In genomic region chr16:90405599-90405998, GRCm38 (mm10) we compare ENCODE assay signal across 12 mouse cellular contexts. TPM values are rescaled to one million over a fixed set of nuclear protein-coding genes. Genes with fewer than 3 reads are reported as not detected.
DNase-seq lines count a peak whose midpoint lies in the region; ATAC-seq lines count a peak whose summit lies in the region.
"Had no signal": no experiment of that assay in that cellular context is flagged by ENCODE, and none has a peak within 500 bp of the region (broad histone marks: within the 10 kb centered on the region; RNA-seq: fewer than 3 reads in every experiment).

No protein-coding gene starts in this region.

- peak; percentile 93 for DNase-seq in heart, embryonic 10.5 days (ENCODE audit: low spot score)
- no peak for DNase-seq in heart, postnatal 10 days
- no peak for DNase-seq in kidney, adult 11 months
- DNase-seq in limb, embryonic 11.5 days (ENCODE audit: low spot score) = peak; percentile 52
- DNase-seq in retina, embryonic 14.5 days (ENCODE audit: low spot score) = no peak
- DNase-seq: cerebellum, postnatal 10 days had no signal

- WGBS in heart, embryonic 10.5 days = 15% methylated on average over 6 of the region's 6 CpGs
- 26% methylated on average over 5 of the region's 6 CpGs for WGBS in kidney, embryonic 16.5 days
- 23% methylated on average over 6 of the region's 6 CpGs for WGBS in embryonic facial prominence, embryonic 12.5 days
- WGBS in limb, embryonic 11.5 days = 21% methylated on average over 6 of the region's 6 CpGs

- intact Hi-C loops in heart, postnatal 10 days (cut with DNase I) = no loop called here

- peak; percentile 20; the same call in 1 of the 2 replicates for ATAC-seq in kidney, embryonic 16.5 days (ENCODE audit: low FRiP score, low TSS enrichment)
- ATAC-seq in embryonic facial prominence, embryonic 12.5 days (ENCODE audit: insufficient number of reproducible peaks, insufficient read depth, low FRiP score, low TSS enrichment) = no peak
- no peak for ATAC-seq in limb, embryonic 11.5 days (ENCODE audit: insufficient number of reproducible peaks, low FRiP score, low TSS enrichment, low read depth)
- no peak for ATAC-seq in inflammation-experienced regulatory T-cells, adult 6 months

- peaks cover 76% of the 10 kb centered on the region for H3K4me1 ChIP-seq in heart, embryonic 10.5 days
- peaks cover 73% of the 10 kb centered on the region for H3K4me1 ChIP-seq in kidney, embryonic 16.5 days (ENCODE audit: insufficient read depth, low read length)
- peaks cover 63% of the 10 kb centered on the region for H3K4me1 ChIP-seq in embryonic facial prominence, embryonic 12.5 days
- H3K4me1 ChIP-seq in limb, embryonic 11.5 days (ENCODE audit: control insufficient read depth, insufficient read depth, low read length) = peaks cover 42% of the 10 kb centered on the region

- no peak overlapping the region for H3K9ac ChIP-seq in kidney, embryonic 16.5 days (replicated peaks; ENCODE audit: low read length)
- no peak overlapping the region for H3K9ac ChIP-seq in embryonic facial prominence, embryonic 12.5 days
- no peak overlapping the region for H3K9ac ChIP-seq in limb, embryonic 11.5 days (ENCODE audit: low read length)
- H3K9ac ChIP-seq: neural tube, embryonic 12.5 days had no signal

- H3K27me3 ChIP-seq in heart, embryonic 10.5 days (ENCODE audit: insufficient read depth, poor library complexity, severe bottlenecking) = no peaks in the 10 kb centered on the region
- no peaks in the 10 kb centered on the region for H3K27me3 ChIP-seq in kidney, embryonic 16.5 days (ENCODE audit: insufficient read depth, low read length)
- H3K27me3 ChIP-seq in embryonic facial prominence, embryonic 12.5 days = no peaks in the 10 kb centered on the region
- H3K27me3 ChIP-seq in limb, embryonic 11.5 days (ENCODE audit: control insufficient read depth, insufficient read depth, low read length) = no peaks in the 10 kb centered on the region
- H3K27me3 ChIP-seq: neural tube, embryonic 12.5 days had no signal

- H3K4me2 ChIP-seq in kidney, embryonic 16.5 days (replicated peaks; ENCODE audit: low read depth, low read length) = no peak overlapping the region
- H3K4me2 ChIP-seq in embryonic facial prominence, embryonic 12.5 days (replicated peaks) = no peak overlapping the region
- no peak overlapping the region for H3K4me2 ChIP-seq in limb, embryonic 11.5 days (ENCODE audit: low read depth, severe bottlenecking)
- H3K4me2 ChIP-seq: midbrain, embryonic 11.5 days; neural tube, embryonic 12.5 days had no signal

- H3K27ac ChIP-seq in heart, embryonic 10.5 days = peak overlapping the region; percentile 89
- H3K27ac ChIP-seq in kidney, embryonic 16.5 days (ENCODE audit: low read length) = peak overlapping the region; percentile 19; the same call in 1 of the 2 replicates
- H3K27ac ChIP-seq in embryonic facial prominence, embryonic 12.5 days = peak overlapping the region; percentile 70
- H3K27ac ChIP-seq in limb, embryonic 11.5 days (replicated peaks; ENCODE audit: low read depth, low read length) = peak overlapping the region; percentile 62; the same call in 1 of the 2 replicates
- H3K27ac ChIP-seq: neural tube, embryonic 12.5 days had no signal

- no peaks in the 10 kb centered on the region for H3K9me3 ChIP-seq in heart, embryonic 10.5 days
- H3K9me3 ChIP-seq in kidney, embryonic 16.5 days (ENCODE audit: low read length) = no peaks in the 10 kb centered on the region
- H3K9me3 ChIP-seq in embryonic facial prominence, embryonic 12.5 days = no peaks in the 10 kb centered on the region
- H3K9me3 ChIP-seq in limb, embryonic 11.5 days (ENCODE audit: control insufficient read depth, low read length) = no peaks in the 10 kb centered on the region
- H3K9me3 ChIP-seq: neural tube, embryonic 12.5 days had no signal

- peak overlapping the region; percentile 27; the same call in 1 of the 2 replicates for H3K4me3 ChIP-seq in heart, embryonic 10.5 days
- H3K4me3 ChIP-seq in kidney, embryonic 16.5 days (ENCODE audit: low read length) = no peak overlapping the region
- H3K4me3 ChIP-seq in embryonic facial prominence, embryonic 12.5 days = no peak overlapping the region
- no peak overlapping the region for H3K4me3 ChIP-seq in limb, embryonic 11.5 days (ENCODE audit: low read depth, low read length)
- H3K4me3 ChIP-seq: neural tube, embryonic 12.5 days had no signal

- peaks cover 30% of the 10 kb centered on the region for H3K36me3 ChIP-seq in heart, embryonic 10.5 days
- H3K36me3 ChIP-seq in kidney, embryonic 16.5 days (ENCODE audit: insufficient read depth, low read length) = no peaks in the 10 kb centered on the region
- H3K36me3 ChIP-seq in embryonic facial prominence, embryonic 12.5 days = no peaks in the 10 kb centered on the region
- H3K36me3 ChIP-seq in limb, embryonic 11.5 days (ENCODE audit: control insufficient read depth, insufficient read depth, low read length) = no peaks in the 10 kb centered on the region
- H3K36me3 ChIP-seq: neural tube, embryonic 12.5 days had no signal

RNA-seq across cellular contexts. Expression of gene Hunk, which starts 19.8 kb away (rescaled TPM):
- 20.0 and 22.8 TPM in 2 replicates for polyA plus RNA-seq in heart, embryonic 10.5 days (2016; fragmentation: Nextera tagmentation; extraction: Ambion mirVana)
- total RNA-seq in heart, postnatal 10 days (2021) = 1 to 10 TPM; 3.0 to 4.1 TPM
- polyA plus RNA-seq in kidney, embryonic 16.5 days (2015; fragmentation: Nextera tagmentation; extraction: Ambion mirVana) = 11.3 and 12.7 TPM in 2 replicates
- polyA plus RNA-seq in embryonic facial prominence, embryonic 12.5 days (2016; fragmentation: Nextera tagmentation; extraction: Ambion mirVana) = 23.8 and 25.0 TPM in 2 replicates
- polyA plus RNA-seq in limb, embryonic 11.5 days (2014; fragmentation: Nextera tagmentation; extraction: Ambion mirVana) = 19.0 and 22.7 TPM in 2 replicates
- polyA plus RNA-seq in inflammation-experienced regulatory T-cells, adult 6 months (2017; shearing (Covaris generic)) = under 1 TPM in 1 of 3 experiments, not detected in 2; 0.43 TPM
- total RNA-seq: MEL had no signal

Comparison
In these comparisons a context has a peak if more than half of its experiments do, and no peak if none do; other contexts are left out.
1. DNase-seq: peak in heart, embryonic 10.5 days (single experiment) and limb, embryonic 11.5 days (single experiment); none in heart, postnatal 10 days (0 of 2), kidney, adult 11 months (single experiment) and retina, embryonic 14.5 days (single experiment).
2. H3K27ac ChIP-seq: peak in every context shown above with its lines; median percentile 89 in heart, embryonic 10.5 days; 70 in embryonic facial prominence, embryonic 12.5 days; 62 in limb, embryonic 11.5 days; 19 in kidney, embryonic 16.5 days.